Comparison of ENCODE assay signal across 9 mouse cellular contexts in genomic region chr9:65123552-65124168, GRCm38 (mm10). TPM values are rescaled to one million over a fixed set of nuclear protein-coding genes. Genes with fewer than 3 reads are reported as not detected.
DNase-seq lines count a peak whose midpoint lies in the region; ATAC-seq and TF ChIP-seq lines count a peak whose summit lies in the region.
"Had no signal": no experiment of that assay in that cellular context is flagged by ENCODE, and none has a peak within 500 bp of the region (broad histone marks: within the 10 kb centered on the region; RNA-seq: fewer than 3 reads in every experiment).

No protein-coding gene starts in this region.

- H3K4me3 ChIP-seq in forebrain, postnatal 0 days (ENCODE audit: low read depth, low read length): peak overlapping the region; percentile 23; the same call in 1 of the 2 replicates
- peak overlapping the region; percentile 21; the same call in 1 of the 2 replicates for H3K4me3 ChIP-seq in lung, postnatal 0 days (ENCODE audit: low read depth, low read length)
- H3K4me3 ChIP-seq: myocyte had no signal

- H3K4me1 ChIP-seq in forebrain, postnatal 0 days (ENCODE audit: insufficient read depth): no peaks in the 10 kb centered on the region
- H3K4me1 ChIP-seq in lung, postnatal 0 days (ENCODE audit: insufficient read depth, low read depth, low read length): no peaks in the 10 kb centered on the region

- peak; percentile 65 for ATAC-seq in forebrain, postnatal 0 days
- ATAC-seq in lung, postnatal 0 days: peak; percentile 80

- peak overlapping the region; percentile 59 for H3K4me2 ChIP-seq in forebrain, postnatal 0 days (ENCODE audit: low read depth)
- peak overlapping the region; percentile 55 for H3K4me2 ChIP-seq in lung, postnatal 0 days (replicated peaks; ENCODE audit: low read depth, low read length)

- DNase-seq in layer of hippocampus, postnatal 36 days: peak; percentile 19 to 30
- no peak for DNase-seq in layer of hippocampus, adult 18-20 months (ENCODE audit: low spot score in 2 of 2)
- DNase-seq in cerebellum, adult 18-20 months: peak; percentile 53 to 64
- peak; percentile 59 for DNase-seq in forebrain, postnatal 0 days
- peak; percentile 31 for DNase-seq in kidney, adult 9 months
- peak; percentile 75 for DNase-seq in lung, postnatal 0 days (ENCODE audit: low spot score)
- DNase-seq in spleen, postnatal 36 days (ENCODE audit: low spot score in 2 of 2): peak; percentile 15 to 27
- DNase-seq in frontal cortex, postnatal 25 days (ENCODE audit: low spot score in 2 of 2): no peak

- peaks cover 27% of the 10 kb centered on the region for H3K36me3 ChIP-seq in forebrain, postnatal 0 days (ENCODE audit: insufficient read depth)
- H3K36me3 ChIP-seq in lung, postnatal 0 days (ENCODE audit: insufficient read depth, low read length): no peaks in the 10 kb centered on the region

- 7% methylated on average over 48 of the region's 48 CpGs for WGBS in forebrain, postnatal 0 days
- WGBS in lung, postnatal 0 days: 4% methylated on average over 45 of the region's 48 CpGs

- no peaks in the 10 kb centered on the region for H3K9me3 ChIP-seq in forebrain, postnatal 0 days (ENCODE audit: low read length)
- H3K9me3 ChIP-seq in lung, postnatal 0 days (ENCODE audit: low read length): no peaks in the 10 kb centered on the region

- no peaks in the 10 kb centered on the region for H3K27me3 ChIP-seq in forebrain, postnatal 0 days (ENCODE audit: insufficient read depth, low read length)
- H3K27me3 ChIP-seq in lung, postnatal 0 days (replicated peaks; ENCODE audit: insufficient read depth, low read length): no peaks in the 10 kb centered on the region

- H3K27ac ChIP-seq in forebrain, postnatal 0 days (ENCODE audit: low read depth, low read length): no peak overlapping the region
- H3K27ac ChIP-seq in lung, postnatal 0 days (ENCODE audit: low read length): no peak overlapping the region

- no peak for TF ChIP-seq EP300 in lung, postnatal 0 days (IDR thresholded peaks at IDR 0.05)

- TF ChIP-seq CTCF in forebrain, postnatal 0 days (IDR thresholded peaks at IDR 0.05; ENCODE audit: low read depth): peak; percentile 86
- peak; percentile 88 for TF ChIP-seq CTCF in lung, postnatal 0 days (IDR thresholded peaks at IDR 0.05)

- peak overlapping the region; percentile 45 for H3K9ac ChIP-seq in forebrain, postnatal 0 days
- no peak overlapping the region for H3K9ac ChIP-seq in lung, postnatal 0 days (replicated peaks; ENCODE audit: low read depth)

RNA-seq across cellular contexts. Expression of gene Igdcc3, which starts 17.3 kb away (rescaled TPM):
- 1 to 10 TPM; 3.1 to 4.4 TPM for total RNA-seq in layer of hippocampus, postnatal 36 days (2021)
- total RNA-seq in layer of hippocampus, adult 18-20 months (2021): 1 to 10 TPM; 2.9 to 4.0 TPM
- total RNA-seq in forebrain, postnatal 0 days (2014; rRNA removed): 2.7 and 3.0 TPM in 2 replicates
- 2.6 and 4.2 TPM in 2 replicates for polyA plus RNA-seq in forebrain, postnatal 0 days (2015; fragmentation: Nextera tagmentation; extraction: Ambion mirVana)
- 0.33 and 0.67 TPM in 2 replicates for polyA plus RNA-seq in lung, postnatal 0 days (2015; fragmentation: Nextera tagmentation; extraction: Ambion mirVana)
- polyA plus RNA-seq: myocyte had no signal

RNA-seq across cellular contexts. Expression of gene Igdcc4, which starts 22.4 kb away (rescaled TPM):
- total RNA-seq in layer of hippocampus, postnatal 36 days (2021): 10 to 100 TPM; 33.2 to 36.4 TPM
- total RNA-seq in layer of hippocampus, adult 18-20 months (2021): 10 to 100 TPM; 37.2 TPM
- 28.2 and 30.7 TPM in 2 replicates for total RNA-seq in forebrain, postnatal 0 days (2014; rRNA removed)
- 6.4 and 9.6 TPM in 2 replicates for polyA plus RNA-seq in forebrain, postnatal 0 days (2015; fragmentation: Nextera tagmentation; extraction: Ambion mirVana)
- polyA plus RNA-seq in lung, postnatal 0 days (2015; fragmentation: Nextera tagmentation; extraction: Ambion mirVana): 1.7 and 1.8 TPM in 2 replicates

Comparison
In these comparisons a context has a peak if more than half of its experiments do, and no peak if none do; other contexts are left out.
1. DNase-seq: peak in layer of hippocampus, postnatal 36 days (2 of 2), cerebellum, adult 18-20 months (2 of 2), forebrain, postnatal 0 days (single experiment), kidney, adult 9 months (single experiment), lung, postnatal 0 days (single experiment) and spleen, postnatal 36 days (2 of 2); none in layer of hippocampus, adult 18-20 months (0 of 2) and frontal cortex, postnatal 25 days (0 of 2).